Mouse (Mus musculus) lung, postnatal 10 days (tissue): ENCODE results near the gene Rhod.
"Not testable (repeated sequence)": the region's sequence is repeated elsewhere in the genome, so short reads cannot be mapped to it uniquely, and the experiment has no call there.

ENCODE experiments used
- DNase-seq: peaks from one replicate; pipeline ENCODE4 v3.0.0; 2021

Gene Rhod

GRCm38 (mm10) chr19:4398959-4399358 lies 40.3 kb downstream of the Rhod start:
- no peak for DNase-seq

DNA sequence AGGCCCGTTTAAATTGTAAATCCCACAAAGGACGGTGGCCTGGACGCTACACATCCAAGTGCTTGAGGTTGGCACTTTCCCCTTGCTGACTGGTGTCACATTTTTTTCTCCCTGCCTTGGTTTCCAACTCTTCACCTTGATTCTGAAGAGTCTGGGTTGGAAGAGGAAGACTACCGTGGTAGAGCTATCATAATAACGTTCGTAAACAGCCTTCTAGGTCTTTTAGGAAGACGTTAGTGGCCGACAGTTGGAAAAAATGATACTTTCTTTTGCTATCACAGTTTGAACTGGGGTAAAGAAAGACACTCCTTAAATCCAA lies 40.6 kb downstream of the Rhod start:
- no peak for DNase-seq

DNA sequence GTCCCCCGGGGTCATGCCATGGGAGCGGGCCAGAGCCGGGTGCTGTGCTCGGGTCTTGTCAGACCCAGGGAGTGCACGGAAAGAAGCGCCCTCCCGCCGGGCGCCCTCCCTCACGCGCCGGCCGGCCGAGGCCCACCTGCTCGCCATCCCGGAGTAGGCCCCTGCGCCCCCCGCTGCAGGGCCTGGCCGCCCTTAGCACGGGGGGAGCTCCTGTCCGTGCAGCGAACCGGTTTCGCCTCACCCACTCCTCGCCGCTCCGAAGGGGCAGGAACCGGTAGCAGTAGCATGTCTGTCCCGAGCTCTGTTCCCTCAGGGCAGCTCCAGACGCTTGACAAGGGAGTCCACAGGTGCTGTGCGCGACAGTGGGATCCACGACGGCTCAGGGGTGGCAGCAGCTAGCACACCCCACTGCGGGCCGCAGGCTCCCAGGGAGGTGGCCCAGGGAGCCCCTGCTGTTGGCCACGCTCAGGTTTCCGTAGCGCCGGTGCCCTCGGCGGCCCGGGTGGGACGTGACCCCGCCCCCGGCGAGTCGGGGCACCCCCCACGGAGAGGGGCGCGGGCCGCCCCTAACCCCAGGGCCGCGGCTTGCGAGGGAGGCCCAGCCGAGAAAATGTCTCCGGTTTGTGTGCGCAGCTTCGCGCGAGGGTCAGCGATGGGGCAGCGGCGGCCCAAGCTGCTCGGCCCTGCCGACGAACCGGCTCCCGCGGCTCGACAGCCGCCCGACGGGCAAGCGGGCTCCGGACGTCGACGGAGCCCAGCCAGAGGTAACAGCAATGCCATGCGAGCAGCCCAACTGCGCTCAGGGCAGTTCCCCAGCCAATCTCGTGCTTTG lies 41.2 kb downstream of the Rhod start, which contains the start of gene Kdm2a:
TSS of gene Kdm2a (minus strand) at position 488 of the 832 bp plus-strand sequence.
- DNase-seq, result peak; percentile 55

- peak; percentile 98 for DNase-seq
These were observed 42.0 kb downstream of the Rhod start for GRCm38 (mm10) chr19:4396998-4397797.

DNA sequence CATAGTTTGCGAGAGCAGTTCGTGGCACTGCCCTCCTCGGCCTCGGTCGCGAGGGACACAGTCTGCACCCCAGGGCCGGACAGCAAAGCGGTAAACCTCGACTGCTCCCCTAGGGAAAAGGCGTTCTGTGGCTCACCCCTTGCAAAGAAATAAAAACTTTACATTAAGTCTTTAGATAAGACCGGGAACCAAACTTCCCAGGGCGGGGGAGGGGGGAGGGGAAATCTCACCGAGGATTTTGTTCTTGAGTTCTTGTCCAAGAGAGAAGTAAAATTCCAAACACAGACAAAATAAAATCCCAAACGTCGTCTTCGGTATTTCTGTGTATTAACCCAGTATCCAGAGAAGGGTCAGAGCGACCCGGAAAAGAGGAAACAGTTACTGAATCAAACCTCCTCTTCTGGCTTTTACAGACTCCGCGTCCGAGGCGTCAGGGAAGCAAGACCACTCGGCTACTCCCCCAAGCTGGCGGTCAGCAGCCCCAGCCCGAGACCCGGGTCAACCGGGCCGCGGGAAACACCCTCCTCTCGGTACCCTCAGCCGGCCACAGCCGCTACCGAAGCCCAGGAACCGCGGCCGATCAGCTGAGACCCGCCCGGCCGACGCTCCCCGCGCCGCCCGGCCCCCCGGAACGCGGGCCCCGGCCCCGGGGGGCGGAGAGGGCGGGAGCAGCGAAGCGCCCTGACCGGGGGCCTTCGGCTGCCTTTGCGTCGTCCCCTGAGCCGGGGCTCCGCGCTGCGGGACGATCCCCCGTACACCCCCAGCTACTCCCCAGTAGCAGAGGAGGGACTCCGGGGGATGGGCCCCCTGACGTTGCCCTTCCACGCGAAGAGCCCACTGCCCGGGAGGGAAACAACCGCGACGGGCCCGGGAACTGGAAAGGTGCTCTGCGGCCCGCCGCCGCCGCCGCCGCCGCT lies 42.9 kb downstream of the Rhod start:
- peak; percentile 48 for DNase-seq

GRCm38 (mm10) chr19:4387276-4387675 lies 52.0 kb downstream of the Rhod start:
- no peak for DNase-seq

DNA sequence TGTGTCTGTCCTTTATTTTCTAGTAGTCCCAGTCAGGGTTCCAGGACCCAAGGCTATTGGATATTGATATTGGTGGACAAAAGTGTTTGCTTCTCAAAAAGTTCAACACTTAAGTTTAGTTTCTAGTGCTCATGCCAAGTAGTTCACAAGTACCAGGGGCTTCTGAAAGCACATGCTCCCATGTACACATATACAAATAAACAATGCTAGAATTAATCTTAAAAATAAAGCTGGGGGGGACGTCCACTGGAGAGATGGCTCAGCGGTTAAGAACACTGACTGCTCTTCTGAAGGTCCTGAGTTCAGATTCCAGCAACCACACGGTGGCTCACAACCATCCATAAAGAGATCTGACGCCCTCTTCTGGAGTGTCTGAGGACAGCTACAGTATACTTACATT lies 54.2 kb downstream of the Rhod start:
- DNase-seq, result no peak

- DNase-seq, result peak; percentile 5
These were observed 54.9 kb downstream of the Rhod start for GRCm38 (mm10) chr19:4384322-4384721.

DNA sequence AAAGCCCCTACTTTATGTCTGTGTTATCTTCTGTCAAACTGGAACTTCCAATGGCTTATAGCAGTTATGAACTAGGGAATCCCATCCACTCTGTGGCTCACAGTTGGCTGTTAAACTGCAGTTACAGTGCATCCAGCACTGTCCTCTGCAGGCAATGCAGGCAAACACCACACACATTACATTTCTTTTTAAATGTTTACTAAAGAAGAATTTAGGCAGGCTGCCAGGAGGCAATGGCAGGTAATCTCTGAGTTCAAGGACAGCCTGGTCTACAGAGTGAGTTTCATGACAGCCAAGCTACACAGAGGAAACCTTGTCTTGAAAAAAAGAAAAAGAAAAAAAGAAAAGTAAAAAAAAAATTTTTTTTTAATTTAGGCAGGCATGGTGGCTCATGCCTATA lies 55.9 kb downstream of the Rhod start:
- DNase-seq, result no peak

- not testable (repeated sequence) for DNase-seq
These were observed 56.9 kb downstream of the Rhod start for GRCm38 (mm10) chr19:4382303-4382702.
